Mouse (Mus musculus): ENCODE results near the gene Oasl1.
"Not testable (repeated sequence)": the region's sequence is repeated elsewhere in the genome, so short reads cannot be mapped to it uniquely, and the experiment has no call there.

Oasl1 gene

GRCm38 (mm10) chr5:114922998-114923473 is at the start of gene Oasl1:
Gene Oasl1 (plus strand): TSS chr5:114923240.
- DNase-seq (ENCODE audit: low spot score): no peak

GRCm38 (mm10) chr5:114875858-114876257 is 47.2 kb upstream of the Oasl1 start:
- no peak for DNase-seq (ENCODE audit: low spot score)

GRCm38 (mm10) chr5:114876331-114876730 is 46.7 kb upstream of the Oasl1 start:
- no peak for DNase-seq (ENCODE audit: low spot score)

GRCm38 (mm10) chr5:114877487-114877886 is 45.6 kb upstream of the Oasl1 start:
- DNase-seq (ENCODE audit: low spot score): no peak

GRCm38 (mm10) chr5:114879399-114879798 is 43.6 kb upstream of the Oasl1 start:
- no peak for DNase-seq (ENCODE audit: low spot score)

GRCm38 (mm10) chr5:114882319-114882718 is 40.7 kb upstream of the Oasl1 start:
- not testable (repeated sequence) for DNase-seq (ENCODE audit: low spot score)

- DNase-seq (ENCODE audit: low spot score): no peak
Observed at GRCm38 (mm10) chr5:114883022-114883421, 40.0 kb upstream of the Oasl1 start.

- no peak for DNase-seq (ENCODE audit: low spot score)
Observed at GRCm38 (mm10) chr5:114886801-114887200, 36.2 kb upstream of the Oasl1 start.

- no peak for DNase-seq (ENCODE audit: low spot score)
Observed at GRCm38 (mm10) chr5:114888995-114889394, 34.0 kb upstream of the Oasl1 start.

- no peak for DNase-seq (ENCODE audit: low spot score)
Observed at GRCm38 (mm10) chr5:114895542-114895941, 27.5 kb upstream of the Oasl1 start.

GRCm38 (mm10) chr5:114896688-114897373 is 26.2 kb upstream of the Oasl1 start, which contains the start of gene Oasl2:
Gene Oasl2 (plus strand): TSS chr5:114896936.
- no peak for DNase-seq (ENCODE audit: low spot score)

GRCm38 (mm10) chr5:114897374-114897793 is 25.7 kb upstream of the Oasl1 start:
- DNase-seq (ENCODE audit: low spot score): no peak

GRCm38 (mm10) chr5:114898857-114899256 is 24.2 kb upstream of the Oasl1 start:
- DNase-seq (ENCODE audit: low spot score): no peak

- DNase-seq (ENCODE audit: low spot score): no peak
Observed at GRCm38 (mm10) chr5:114902413-114902812, 20.6 kb upstream of the Oasl1 start.

- no peak for DNase-seq (ENCODE audit: low spot score)
Observed at GRCm38 (mm10) chr5:114908598-114909305, 14.3 kb upstream of the Oasl1 start.

GRCm38 (mm10) chr5:114913686-114914085 is 9.4 kb upstream of the Oasl1 start:
- no peak for DNase-seq (ENCODE audit: low spot score)

- DNase-seq (ENCODE audit: low spot score): no peak
Observed at GRCm38 (mm10) chr5:114914855-114915254, 8.2 kb upstream of the Oasl1 start.

GRCm38 (mm10) chr5:114915854-114916253 is 7.2 kb upstream of the Oasl1 start:
- no peak for DNase-seq (ENCODE audit: low spot score)

- no peak for DNase-seq (ENCODE audit: low spot score)
Observed at GRCm38 (mm10) chr5:114916777-114917176, 6.3 kb upstream of the Oasl1 start.

- DNase-seq (ENCODE audit: low spot score): not testable (repeated sequence)
Observed at GRCm38 (mm10) chr5:114917357-114917756, 5.7 kb upstream of the Oasl1 start.

GRCm38 (mm10) chr5:114921551-114922365 is 1.3 kb upstream of the Oasl1 start:
- DNase-seq (ENCODE audit: low spot score): no peak

- DNase-seq (ENCODE audit: low spot score): no peak
Observed at GRCm38 (mm10) chr5:114922366-114922731, 691 bp upstream of the Oasl1 start.
